Mouse (Mus musculus): Measurements from ENCODE around the gene Nprl3. TPM values are rescaled to one million over a fixed set of nuclear protein-coding genes. Genes with fewer than 3 reads are reported as not detected.
A peak's percentile ranks its signal among the peaks of the same experiment; 100 is the strongest.
"Not testable (repeated sequence)": the region's sequence is repeated elsewhere in the genome, so short reads cannot be mapped to it uniquely, and the experiment has no call there.

Gene Nprl3
- polyA plus RNA-seq, 1 experiment, result 71.9 TPM

GRCm38 (mm10) chr11:32301506-32301905 is 34.0 kb upstream of the Nprl3 start:
- Histone ChIP-seq H3K27me3 (replicated peaks; ENCODE audit: control insufficient read depth, insufficient read depth, low read length) (no peaks in the 10 kb centered on the region), H3K27ac (ENCODE audit: insufficient read depth, low read depth, low read length) (no peak overlapping the region), H3K36me3 (ENCODE audit: control insufficient read depth, insufficient read depth, low read length) (no peaks in the 10 kb centered on the region), H3K4me3 (ENCODE audit: insufficient read depth, low read depth, low read length) (no peak overlapping the region), H3K4me1 (ENCODE audit: control insufficient read depth, insufficient read depth, low read length) (no peaks in the 10 kb centered on the region)
- DNase-seq, result no peak
- TF ChIP-seq POLR2A (IDR thresholded peaks at IDR 0.05; ENCODE audit: low read depth, low read length) (no peak), CTCF (conservative IDR thresholded peaks at IDR 0.05; ENCODE audit: insufficient read depth, insufficient read length, low read depth, low read length) (no peak)
- WGBS, result 76% methylated on average over 1 of the region's 1 CpGs

GRCm38 (mm10) chr11:32300279-32301267 is 33.1 kb upstream of the Nprl3 start:
- Histone ChIP-seq H3K4me1 (ENCODE audit: control insufficient read depth, insufficient read depth, low read length) (no peaks in the 10 kb centered on the region), H3K27ac (ENCODE audit: insufficient read depth, low read depth, low read length) (no peak overlapping the region), H3K36me3 (ENCODE audit: control insufficient read depth, insufficient read depth, low read length) (no peaks in the 10 kb centered on the region), H3K4me3 (ENCODE audit: insufficient read depth, low read depth, low read length) (no peak overlapping the region), H3K27me3 (replicated peaks; ENCODE audit: control insufficient read depth, insufficient read depth, low read length) (no peaks in the 10 kb centered on the region)
- TF ChIP-seq CTCF (conservative IDR thresholded peaks at IDR 0.05; ENCODE audit: insufficient read depth, insufficient read length, low read depth, low read length), result no peak
- no peak for TF ChIP-seq POLR2A (IDR thresholded peaks at IDR 0.05; ENCODE audit: low read depth, low read length)
- 52% methylated on average over 15 of the region's 17 CpGs for WGBS
- no peak for DNase-seq

- H3K4me3 ChIP-seq (ENCODE audit: insufficient read depth, low read depth, low read length); H3K36me3 ChIP-seq (ENCODE audit: control insufficient read depth, insufficient read depth, low read length); H3K27ac ChIP-seq (ENCODE audit: insufficient read depth, low read depth, low read length); H3K4me1 ChIP-seq (ENCODE audit: control insufficient read depth, insufficient read depth, low read length); H3K27me3 ChIP-seq (replicated peaks; ENCODE audit: control insufficient read depth, insufficient read depth, low read length): not testable (repeated sequence)
- DNase-seq, result peak; percentile 58
- peak; percentile 47 for TF ChIP-seq CTCF (conservative IDR thresholded peaks at IDR 0.05; ENCODE audit: insufficient read depth, insufficient read length, low read depth, low read length)
- 5% methylated on average over 16 of the region's 16 CpGs for WGBS
These were observed 32.4 kb upstream of the Nprl3 start, which contains the start of gene Hbq1a for GRCm38 (mm10) chr11:32299865-32300264. Hbq1a (plus strand) TSS chr11:32300069.

GRCm38 (mm10) chr11:32298532-32298918 is 31.0 kb upstream of the Nprl3 start:
- Histone ChIP-seq H3K4me3 (ENCODE audit: insufficient read depth, low read depth, low read length) (no peak overlapping the region), H3K27ac (ENCODE audit: insufficient read depth, low read depth, low read length) (no peak overlapping the region), H3K4me1 (ENCODE audit: control insufficient read depth, insufficient read depth, low read length) (no peaks in the 10 kb centered on the region), H3K27me3 (replicated peaks; ENCODE audit: control insufficient read depth, insufficient read depth, low read length) (no peaks in the 10 kb centered on the region), H3K36me3 (ENCODE audit: control insufficient read depth, insufficient read depth, low read length) (no peaks in the 10 kb centered on the region)
- TF ChIP-seq CTCF (conservative IDR thresholded peaks at IDR 0.05; ENCODE audit: insufficient read depth, insufficient read length, low read depth, low read length), result no peak
- WGBS, result 98% methylated on average over 2 of the region's 2 CpGs
- no peak for DNase-seq

GRCm38 (mm10) chr11:32297866-32298531 is 30.5 kb upstream of the Nprl3 start:
- no peaks in the 10 kb centered on the region for H3K36me3 ChIP-seq (ENCODE audit: control insufficient read depth, insufficient read depth, low read length)
- no peaks in the 10 kb centered on the region for H3K27me3 ChIP-seq (replicated peaks; ENCODE audit: control insufficient read depth, insufficient read depth, low read length)
- no peak overlapping the region for H3K27ac ChIP-seq (ENCODE audit: insufficient read depth, low read depth, low read length)
- DNase-seq, result no peak
- TF ChIP-seq POLR2A (IDR thresholded peaks at IDR 0.05; ENCODE audit: low read depth, low read length) (no peak), CTCF (conservative IDR thresholded peaks at IDR 0.05; ENCODE audit: insufficient read depth, insufficient read length, low read depth, low read length) (no peak)
- H3K4me1 ChIP-seq (ENCODE audit: control insufficient read depth, insufficient read depth, low read length), result no peaks in the 10 kb centered on the region
- 90% methylated on average over 1 of the region's 1 CpGs for WGBS
- no peak overlapping the region for H3K4me3 ChIP-seq (ENCODE audit: insufficient read depth, low read depth, low read length)

GRCm38 (mm10) chr11:32297417-32297816 is 29.9 kb upstream of the Nprl3 start:
- not testable (repeated sequence) for H3K27me3 ChIP-seq (replicated peaks; ENCODE audit: control insufficient read depth, insufficient read depth, low read length); H3K4me3 ChIP-seq (ENCODE audit: insufficient read depth, low read depth, low read length); H3K36me3 ChIP-seq (ENCODE audit: control insufficient read depth, insufficient read depth, low read length); H3K4me1 ChIP-seq (ENCODE audit: control insufficient read depth, insufficient read depth, low read length); DNase-seq; H3K27ac ChIP-seq (ENCODE audit: insufficient read depth, low read depth, low read length)
- WGBS, result 43% methylated on average over 2 of the region's 2 CpGs

GRCm38 (mm10) chr11:32296203-32296602 is 28.7 kb upstream of the Nprl3 start, which contains the start of gene Hba-a2:
Hba-a2 (plus strand) TSS chr11:32296489.
- H3K4me3 ChIP-seq (ENCODE audit: insufficient read depth, low read depth, low read length); H3K27me3 ChIP-seq (replicated peaks; ENCODE audit: control insufficient read depth, insufficient read depth, low read length); H3K27ac ChIP-seq (ENCODE audit: insufficient read depth, low read depth, low read length); H3K4me1 ChIP-seq (ENCODE audit: control insufficient read depth, insufficient read depth, low read length); DNase-seq; H3K36me3 ChIP-seq (ENCODE audit: control insufficient read depth, insufficient read depth, low read length): not testable (repeated sequence)
- no CpG with 5 or more reads among the region's 4 CpGs for WGBS

- WGBS, result 58% methylated on average over 3 of the region's 3 CpGs
- not testable (repeated sequence) for H3K27me3 ChIP-seq (replicated peaks; ENCODE audit: control insufficient read depth, insufficient read depth, low read length); H3K4me3 ChIP-seq (ENCODE audit: insufficient read depth, low read depth, low read length); H3K36me3 ChIP-seq (ENCODE audit: control insufficient read depth, insufficient read depth, low read length); H3K27ac ChIP-seq (ENCODE audit: insufficient read depth, low read depth, low read length); H3K4me1 ChIP-seq (ENCODE audit: control insufficient read depth, insufficient read depth, low read length); DNase-seq
These were observed 26.0 kb upstream of the Nprl3 start for GRCm38 (mm10) chr11:32293479-32293878.

- not testable (repeated sequence) for H3K27ac ChIP-seq (ENCODE audit: insufficient read depth, low read depth, low read length); H3K36me3 ChIP-seq (ENCODE audit: control insufficient read depth, insufficient read depth, low read length); H3K27me3 ChIP-seq (replicated peaks; ENCODE audit: control insufficient read depth, insufficient read depth, low read length); H3K4me3 ChIP-seq (ENCODE audit: insufficient read depth, low read depth, low read length); H3K4me1 ChIP-seq (ENCODE audit: control insufficient read depth, insufficient read depth, low read length); DNase-seq
- WGBS, result 88% methylated on average over 4 of the region's 4 CpGs
These were observed 25.3 kb upstream of the Nprl3 start for GRCm38 (mm10) chr11:32292819-32293218.

Data from kidney, adult 2 months (tissue).